Mouse (Mus musculus): Measurements from ENCODE around the gene Rassf5.

DNA sequence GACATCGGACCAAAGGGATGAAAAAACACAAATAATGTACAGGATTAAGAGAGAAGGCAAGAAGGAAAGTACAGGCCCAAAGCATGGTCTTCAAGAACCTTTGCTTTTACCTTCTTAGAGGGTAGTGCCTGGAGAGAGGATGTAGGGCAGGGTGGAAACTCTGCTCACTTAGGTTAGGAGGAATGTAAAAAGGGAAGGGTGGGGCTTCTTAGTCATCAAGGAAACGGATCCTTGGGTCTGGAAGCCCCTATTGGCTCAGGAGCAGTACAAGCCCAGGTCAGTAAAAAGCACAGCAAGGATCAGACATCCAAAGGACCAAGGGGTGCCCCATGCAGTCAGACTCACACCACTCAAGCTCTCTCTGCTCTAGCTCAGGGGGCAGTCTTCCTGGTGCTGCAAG, 42.2 kb upstream of the Rassf5 start:
- TF ChIP-seq EP300 (IDR thresholded peaks at IDR 0.05) (no peak), CTCF (IDR thresholded peaks at IDR 0.05) (no peak)

Measured in lung, postnatal 0 days (tissue).